Mouse (Mus musculus) stomach, postnatal 0 days (tissue): ENCODE data around the gene Dnaic1.

Experiments
- CTCF ChIP-seq: IDR thresholded peaks from 2 replicates; pipeline ENCODE4 v1.5.1; 2016; ENCODE audit warnings: antibody characterized with exemption, low read depth, mild to moderate bottlenecking, moderate library complexity
- EP300 ChIP-seq: optimal IDR thresholded peaks from 2 replicates; pipeline ENCODE3; 2016; ENCODE audit warnings: antibody characterized with exemption

DNA sequence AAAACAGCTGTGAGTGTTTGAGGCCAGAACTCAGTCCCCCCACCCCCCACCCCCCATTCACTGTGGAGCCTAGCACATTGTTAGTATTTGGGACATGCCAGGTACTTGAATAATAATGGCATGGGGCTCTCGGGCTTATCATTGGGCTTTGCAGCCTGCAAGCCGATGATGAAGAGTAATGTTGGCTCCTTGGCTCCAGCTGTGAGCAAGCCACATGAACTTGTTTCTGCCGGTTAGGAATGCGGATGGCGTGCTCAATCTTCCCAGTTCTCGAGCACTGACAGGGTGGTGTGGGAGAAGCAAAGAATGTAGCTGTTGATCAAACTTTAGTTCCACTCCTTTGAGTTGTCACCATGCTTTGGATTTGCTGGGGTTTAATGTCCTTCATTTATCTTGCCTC lies 6.3 kb downstream of the Dnaic1 start:
- TF ChIP-seq CTCF: no peak
- no peak for TF ChIP-seq EP300
